Mouse (Mus musculus) right cerebral cortex, adult 18-20 months (tissue): ENCODE data around the gene Nsl1.
"Not testable (repeated sequence)": the region's sequence is repeated elsewhere in the genome, so short reads cannot be mapped to it uniquely, and the experiment has no call there.

Experiments
- DNase-seq: peaks from one replicate; pipeline ENCODE4 v3.0.0; 2022; ENCODE audit warnings: mixed read lengths

The Nsl1 gene

DNA sequence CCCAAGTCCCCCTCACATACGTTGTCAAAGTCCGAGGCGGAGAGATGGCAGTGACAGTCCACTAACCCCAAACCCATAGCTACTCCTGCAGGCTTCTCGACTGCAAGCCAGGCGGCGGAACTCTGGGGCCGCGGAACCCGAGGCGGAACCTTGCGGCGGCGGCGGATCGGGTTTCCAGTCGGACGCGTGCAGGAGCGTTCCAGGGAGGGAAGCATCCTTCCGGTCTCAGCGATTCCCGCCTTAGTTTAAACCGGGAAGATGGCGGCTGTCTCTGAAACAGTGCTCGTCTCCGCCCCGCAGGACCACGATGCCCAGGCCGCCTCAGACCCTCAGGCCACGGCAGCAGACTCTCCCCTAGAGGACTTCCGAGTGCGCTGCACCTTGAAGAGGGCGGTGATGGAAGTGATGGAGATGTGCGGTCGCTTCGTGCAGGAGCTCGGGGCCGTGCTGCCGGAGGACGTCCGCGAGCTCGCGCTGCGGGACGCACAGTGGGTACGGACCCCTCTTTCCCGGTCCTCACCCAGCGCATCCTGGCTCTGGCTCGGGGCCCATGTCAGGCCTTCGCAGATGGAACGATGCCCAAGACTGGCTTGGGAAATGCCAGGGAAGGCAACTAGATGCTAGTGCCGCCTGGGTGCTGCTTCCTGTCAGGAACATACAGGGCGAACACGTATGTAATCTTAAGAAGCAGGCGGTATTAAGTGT, at the start of gene Nsl1, which contains the start of gene Tatdn3:
Gene Nsl1, plus strand, starts transcription at position 232 of the 705 bp plus-strand sequence.
Gene Tatdn3, minus strand, starts transcription at position 152 of the 705 bp plus-strand sequence.
- peak; percentile 91 for DNase-seq

DNA sequence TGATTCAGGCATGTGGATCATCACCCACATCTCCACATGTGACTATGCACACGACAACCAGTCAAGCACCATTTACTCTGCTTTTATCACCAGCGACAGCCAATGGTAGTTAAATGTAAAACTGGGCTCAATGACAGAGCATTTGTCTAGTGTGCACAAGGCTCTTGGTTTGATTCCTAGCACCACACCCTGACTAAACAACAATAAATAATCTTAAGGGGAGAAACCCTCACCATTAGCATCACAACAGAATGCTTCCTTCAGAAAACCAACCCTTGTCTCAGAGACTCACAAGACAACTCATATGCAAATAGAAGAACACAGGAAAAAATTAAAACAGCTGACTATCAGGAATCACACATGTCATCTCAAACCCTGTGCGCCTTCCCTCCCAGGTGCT, 48.5 kb upstream of the Nsl1 start:
- DNase-seq: no peak

DNA sequence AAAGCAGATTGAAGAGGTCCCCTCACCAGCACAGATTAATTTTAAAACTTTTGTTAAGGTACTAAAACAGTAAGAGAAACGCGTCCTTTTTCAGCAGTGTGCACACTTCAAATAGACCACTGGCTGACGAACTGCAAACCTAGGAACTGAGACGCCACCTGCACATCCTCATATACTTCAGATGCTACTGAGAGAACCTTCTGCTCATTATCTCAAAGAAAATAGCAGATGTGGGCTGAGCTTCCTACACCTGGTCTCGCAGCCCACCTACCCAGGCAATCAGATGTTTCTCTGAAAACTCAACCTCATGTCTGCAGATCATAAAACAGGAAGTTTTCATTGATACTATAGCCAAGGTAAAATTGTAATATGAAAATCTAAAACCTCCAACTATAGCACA, 43.0 kb upstream of the Nsl1 start:
- no peak for DNase-seq

DNA sequence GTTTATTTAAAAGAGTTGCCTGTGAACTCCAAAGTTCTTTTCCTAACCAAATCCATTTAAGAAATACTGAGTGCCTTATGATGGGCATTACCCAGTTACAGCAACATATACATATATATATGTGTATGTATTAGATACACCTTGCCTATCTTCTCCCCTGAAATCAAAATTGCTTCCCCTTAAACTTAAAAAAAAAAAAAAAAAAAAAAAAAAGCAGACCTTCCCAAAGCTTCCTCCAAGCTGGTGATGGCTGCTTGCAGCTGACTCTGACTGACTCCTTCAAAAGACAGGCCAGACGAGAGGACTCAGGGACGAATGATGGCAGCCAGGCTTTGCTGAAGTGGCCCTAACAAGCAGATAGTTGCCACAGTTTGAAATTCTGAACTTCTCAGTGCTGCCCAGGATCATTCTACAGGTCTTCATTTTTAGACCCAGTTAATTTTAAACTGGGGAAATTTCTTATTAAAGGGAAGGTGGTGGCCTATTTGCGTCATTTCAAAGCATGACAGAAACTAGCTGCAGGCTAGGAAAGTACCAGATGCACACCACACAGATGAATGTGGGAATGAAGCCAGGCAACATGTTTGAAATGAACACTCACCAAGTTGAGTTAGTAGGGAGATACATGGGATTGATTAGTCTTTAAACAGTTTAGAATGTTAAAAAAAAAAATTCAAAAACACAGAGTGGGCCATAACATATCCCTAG, 42.4 kb upstream of the Nsl1 start:
- DNase-seq: no peak

DNA sequence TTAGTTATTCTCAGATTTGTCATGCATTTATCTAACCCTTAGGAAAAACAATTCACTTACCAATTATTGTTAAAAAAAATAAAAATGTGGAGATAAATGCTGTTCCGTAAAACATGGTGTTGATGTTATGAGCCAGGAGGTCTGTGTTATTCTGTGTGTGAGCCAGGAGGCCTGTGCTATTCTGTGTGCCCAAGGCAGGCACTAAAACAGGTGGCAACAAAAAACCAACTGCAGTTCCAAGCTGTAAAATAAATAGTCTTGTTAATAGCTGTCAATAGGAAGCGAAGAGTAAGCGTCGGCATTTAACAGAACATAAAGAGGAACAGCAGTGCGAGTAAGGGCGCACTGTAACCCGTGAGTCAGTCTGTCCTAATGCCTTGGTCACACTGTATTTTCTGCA, 41.8 kb upstream of the Nsl1 start:
- DNase-seq: no peak

DNA sequence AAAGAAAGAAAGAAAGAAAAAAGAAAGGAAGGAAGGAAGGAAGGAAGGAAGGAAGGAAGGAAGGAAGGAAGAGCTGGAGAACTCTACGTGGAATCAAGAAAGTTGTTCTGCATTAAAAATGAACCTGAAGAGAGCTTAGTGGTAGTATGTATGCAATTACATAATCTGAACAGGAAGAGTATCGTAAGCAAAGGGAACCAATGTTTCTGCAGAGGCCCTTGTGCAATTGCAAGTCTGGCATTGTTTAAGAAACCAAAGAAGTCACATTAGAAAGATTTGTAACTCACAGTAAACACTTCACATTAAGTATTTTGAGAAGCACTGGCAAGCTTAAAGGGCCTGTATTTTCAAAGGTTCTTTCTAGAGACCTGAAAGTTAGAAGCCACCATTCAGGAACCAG, 39.7 kb upstream of the Nsl1 start:
- no peak for DNase-seq

DNA sequence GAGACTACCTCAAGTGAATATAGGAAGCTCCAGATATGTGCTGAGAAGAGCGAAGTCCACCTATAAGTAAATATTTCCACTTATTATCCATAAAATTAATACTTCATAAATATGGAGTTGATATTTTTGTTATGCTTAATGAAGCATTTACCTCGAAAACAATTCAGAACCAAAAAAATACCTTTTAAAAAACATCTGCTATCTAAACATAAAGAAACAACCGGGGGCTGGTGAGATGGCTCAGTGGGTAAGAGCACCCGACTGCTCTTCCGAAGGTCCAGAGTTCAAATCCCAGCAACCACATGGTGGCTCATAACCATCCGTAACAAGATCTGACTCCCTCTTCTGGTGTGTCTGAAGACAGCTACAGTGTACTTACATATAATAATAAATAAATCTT, 39.0 kb upstream of the Nsl1 start:
- DNase-seq: not testable (repeated sequence)

DNA sequence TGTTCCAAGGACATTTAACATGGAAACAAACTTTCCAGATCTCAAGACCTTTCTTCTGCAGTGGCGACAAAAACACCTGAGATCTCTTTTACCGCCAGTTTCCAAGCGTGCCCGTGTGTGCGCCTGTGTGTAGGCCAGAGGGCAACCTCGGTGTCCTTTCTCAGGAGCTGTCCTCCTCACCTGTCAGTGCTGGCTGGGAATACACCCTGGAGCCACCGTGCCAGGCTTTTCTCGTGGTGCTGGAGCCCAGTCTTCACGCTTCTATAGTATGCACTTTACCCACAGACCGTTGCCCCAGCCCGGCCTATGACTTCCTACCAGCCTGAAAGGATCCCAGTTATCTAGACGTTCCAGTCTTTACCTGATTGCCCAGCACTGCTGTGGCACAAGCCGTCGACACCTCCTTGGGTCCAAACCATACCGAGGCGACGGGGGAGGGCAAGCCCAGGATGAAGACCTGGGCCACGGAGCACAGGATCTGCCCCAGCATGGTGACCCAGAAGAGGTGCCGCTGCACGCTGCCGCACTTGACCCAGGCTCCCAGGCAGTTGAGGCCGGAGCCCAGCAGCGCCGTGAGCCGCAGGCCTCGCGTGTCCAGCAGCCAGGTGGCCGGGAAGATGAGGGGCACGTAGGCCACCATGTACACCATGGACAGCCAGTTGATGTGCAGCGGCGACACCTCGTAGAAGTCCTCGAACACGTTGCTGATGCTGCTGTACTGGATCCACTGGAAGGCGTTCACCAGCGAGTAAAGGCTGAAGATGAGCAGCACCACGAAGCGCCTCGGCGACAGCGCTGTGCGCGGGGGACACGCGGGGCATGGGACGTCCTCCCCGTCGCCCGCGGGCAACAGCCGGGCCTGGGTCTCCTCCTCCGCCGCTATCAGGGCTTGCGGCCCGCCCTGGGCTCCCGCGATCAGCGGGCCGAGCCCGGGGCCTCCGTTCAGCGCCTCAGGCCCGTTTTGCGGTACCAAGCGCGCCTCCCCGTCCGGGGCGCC, 37.5 kb upstream of the Nsl1 start:
- no peak for DNase-seq

DNA sequence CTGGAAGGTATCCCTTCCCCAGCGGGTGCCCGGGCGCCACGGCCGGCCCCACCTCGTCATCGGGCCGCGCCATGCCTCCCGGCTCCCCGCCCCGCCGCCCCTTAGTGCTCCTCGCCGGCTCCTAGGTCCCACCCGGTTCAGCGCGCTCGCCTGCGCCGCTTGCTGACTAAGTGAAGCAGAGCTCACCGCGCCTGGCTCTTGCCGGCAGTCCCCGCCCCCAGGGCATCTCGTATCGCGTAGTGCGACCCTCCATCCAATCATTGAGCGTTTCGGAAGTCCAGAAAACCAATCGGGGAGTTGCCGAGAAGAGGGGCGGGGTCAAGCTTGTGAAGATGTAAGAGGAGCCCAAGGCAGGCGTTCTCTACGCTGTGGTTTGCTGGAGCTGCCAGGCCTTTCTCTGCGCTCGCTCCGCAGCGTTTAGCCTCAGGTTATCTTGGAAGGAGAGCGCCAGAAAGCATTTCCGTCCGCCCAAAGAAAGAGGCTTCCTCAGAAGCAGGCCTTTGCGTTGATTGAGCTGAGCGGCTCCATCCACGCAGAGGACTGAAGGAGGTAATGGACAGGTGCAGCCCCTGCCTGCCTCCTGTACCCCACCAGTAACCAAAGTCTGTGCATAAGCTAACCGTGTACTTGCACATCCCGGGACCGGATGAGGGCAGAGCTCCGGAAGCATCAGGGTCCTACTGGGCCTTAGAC, 36.6 kb upstream of the Nsl1 start, which contains the start of gene Flvcr1:
Gene Flvcr1, minus strand, starts transcription at position 138 of the 693 bp plus-strand sequence.
- peak; percentile 99 for DNase-seq

DNA sequence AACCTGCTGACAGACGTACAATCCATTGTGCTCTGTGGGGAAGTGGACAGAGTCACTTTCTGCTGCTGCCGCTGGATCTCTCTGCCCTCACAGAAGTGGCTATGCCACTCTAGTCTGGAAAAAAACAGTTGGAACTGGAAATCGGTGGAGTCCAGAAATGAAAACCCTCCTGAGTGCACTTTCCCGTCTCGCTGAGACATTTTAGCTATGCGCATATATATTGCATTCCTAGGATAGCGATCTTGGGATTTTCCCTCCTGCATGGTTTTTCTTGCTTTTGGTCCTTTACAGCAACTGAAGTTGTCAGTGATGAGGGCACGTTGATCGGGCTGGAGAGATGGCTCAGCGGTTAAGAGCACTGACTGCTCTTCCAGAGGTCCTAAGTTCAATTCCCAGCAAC, 32.6 kb upstream of the Nsl1 start:
- no peak for DNase-seq

DNA sequence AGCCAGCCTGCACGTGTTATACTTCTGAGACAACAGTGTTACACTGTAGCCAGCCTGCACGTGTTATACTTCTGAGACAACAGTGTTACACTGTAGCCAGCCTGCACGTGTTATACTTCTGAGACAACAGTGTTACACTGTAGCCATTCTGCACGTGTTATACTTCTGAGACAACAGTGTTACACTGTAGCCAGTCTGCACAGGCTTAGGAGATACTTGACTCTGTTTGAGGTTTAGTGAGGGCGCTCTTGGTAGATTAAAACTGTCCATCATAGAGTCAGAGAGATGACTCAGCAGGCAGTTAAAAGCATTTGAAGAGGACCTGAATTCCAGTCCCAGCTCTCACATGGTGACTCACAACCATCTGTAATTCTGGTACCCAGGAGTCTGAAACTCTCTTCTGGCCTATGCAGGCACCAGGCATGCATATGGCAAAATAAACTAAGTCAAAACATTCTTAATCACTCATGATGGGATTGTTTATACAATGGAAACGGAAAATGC, 31.8 kb upstream of the Nsl1 start:
- DNase-seq: peak; percentile 4

DNA sequence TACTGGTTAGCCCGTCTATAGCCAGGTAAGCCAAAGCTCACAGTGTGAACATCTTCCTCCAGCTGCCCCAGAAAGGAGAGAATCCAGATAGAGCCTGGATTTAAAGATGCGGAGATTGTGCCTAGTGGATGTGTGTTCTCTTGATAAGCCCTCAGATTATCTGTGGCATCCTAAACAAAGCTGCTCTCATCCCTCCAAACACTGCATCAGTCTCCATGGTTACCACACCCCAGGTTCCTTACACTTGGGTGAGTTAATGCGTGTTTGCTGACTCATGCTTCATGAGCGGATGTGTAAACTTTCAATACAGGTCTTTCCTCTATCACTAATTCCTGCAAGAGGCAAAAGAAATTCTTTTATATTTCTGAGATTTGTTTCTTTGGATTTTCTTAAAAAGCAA, 27.2 kb upstream of the Nsl1 start:
- DNase-seq: peak; percentile 14

DNA sequence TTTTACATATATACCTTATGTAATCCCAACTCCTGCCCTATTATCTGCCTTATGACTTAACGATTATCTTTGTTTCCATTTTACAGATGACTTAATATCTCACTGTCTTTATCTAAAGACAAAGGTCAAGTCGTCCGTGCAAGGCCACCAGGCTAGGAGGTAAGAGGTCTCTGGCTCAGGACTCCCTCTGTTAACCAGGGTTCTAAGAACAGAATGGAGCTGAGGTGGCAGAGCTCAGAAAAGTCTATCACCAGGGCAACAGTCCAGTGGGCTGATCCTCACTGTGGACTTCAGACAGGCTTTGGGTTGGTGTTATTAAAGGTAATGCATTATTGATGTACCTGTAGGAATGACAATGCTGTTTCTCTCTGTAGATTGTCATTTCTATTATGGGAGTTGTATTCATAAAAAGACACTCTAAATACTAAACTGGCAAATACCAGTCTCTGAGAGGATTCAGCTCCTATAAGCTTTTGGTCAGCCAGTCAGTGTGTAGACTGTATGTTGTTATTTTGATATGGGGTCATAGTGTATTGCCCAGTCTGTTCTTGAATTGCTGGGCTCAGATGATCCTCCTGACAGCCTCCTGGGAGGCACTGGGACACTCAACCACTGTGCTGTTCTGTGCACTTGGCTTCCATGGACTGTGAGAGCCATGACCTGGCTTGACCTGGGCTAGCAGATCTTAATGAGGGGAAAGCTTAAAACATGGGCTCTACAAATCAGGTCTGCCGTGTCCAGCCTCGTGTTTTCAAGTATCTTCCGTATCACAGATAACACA, 26.1 kb upstream of the Nsl1 start, which contains the start of gene Spata45:
Gene Spata45, plus strand, starts transcription at position 86 of the 781 bp plus-strand sequence.
- DNase-seq: no peak

DNA sequence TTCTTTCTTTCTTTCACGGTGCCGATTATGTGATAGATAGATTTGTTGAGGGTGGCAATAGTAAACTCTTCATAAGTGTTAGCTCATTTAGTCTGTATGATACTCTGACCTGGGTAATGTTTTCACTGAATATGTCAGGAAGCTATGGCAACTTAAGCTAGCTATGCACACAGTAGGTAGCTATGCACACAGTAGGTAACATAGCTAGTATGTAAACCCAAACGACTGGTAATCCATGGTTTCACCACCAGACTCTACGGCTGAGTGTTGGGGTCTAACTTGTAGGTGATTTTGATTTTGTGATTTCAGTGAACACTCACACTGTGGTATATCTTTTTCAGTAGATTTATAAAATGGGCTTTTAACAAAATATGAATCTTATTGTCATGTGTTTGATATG, 24.8 kb upstream of the Nsl1 start:
- DNase-seq: no peak

DNA sequence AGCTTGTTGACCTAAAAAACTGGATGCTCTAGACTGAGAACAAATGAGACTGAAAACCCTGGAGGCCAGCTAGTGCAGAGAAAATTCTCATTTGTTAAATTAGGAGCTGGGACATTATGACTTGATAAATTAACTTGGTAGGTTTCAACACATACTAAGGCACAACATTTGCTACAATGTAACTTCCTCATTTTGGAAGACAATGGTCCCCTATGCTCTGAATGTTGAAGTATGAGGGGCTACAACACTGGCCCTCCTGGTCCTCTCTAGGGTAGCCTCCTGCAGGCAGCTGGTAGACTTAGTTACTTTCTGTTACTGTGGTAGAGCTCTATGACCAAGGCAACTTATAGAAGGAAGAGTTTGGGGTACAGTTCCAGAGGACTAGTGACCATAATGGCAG, 21.5 kb upstream of the Nsl1 start:
- no peak for DNase-seq

DNA sequence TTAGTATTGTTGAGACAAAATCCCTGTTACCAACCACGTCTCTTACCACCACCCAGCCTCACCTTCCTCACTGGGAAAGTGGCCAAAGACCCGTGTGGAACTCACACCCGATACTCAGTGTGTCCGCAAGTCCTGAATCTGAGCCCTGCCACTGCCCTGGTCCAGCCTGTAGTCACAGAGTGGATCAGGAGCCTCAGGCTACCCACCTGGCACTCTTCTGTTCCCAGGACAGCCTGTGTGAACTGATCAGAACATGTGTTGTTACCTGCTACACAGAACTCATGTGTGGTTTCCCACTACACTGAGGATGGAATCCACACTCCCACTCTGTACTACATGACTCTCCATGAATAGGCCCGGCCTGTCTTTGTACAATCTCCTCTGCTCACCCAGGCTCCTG, 20.7 kb upstream of the Nsl1 start:
- DNase-seq: no peak

DNA sequence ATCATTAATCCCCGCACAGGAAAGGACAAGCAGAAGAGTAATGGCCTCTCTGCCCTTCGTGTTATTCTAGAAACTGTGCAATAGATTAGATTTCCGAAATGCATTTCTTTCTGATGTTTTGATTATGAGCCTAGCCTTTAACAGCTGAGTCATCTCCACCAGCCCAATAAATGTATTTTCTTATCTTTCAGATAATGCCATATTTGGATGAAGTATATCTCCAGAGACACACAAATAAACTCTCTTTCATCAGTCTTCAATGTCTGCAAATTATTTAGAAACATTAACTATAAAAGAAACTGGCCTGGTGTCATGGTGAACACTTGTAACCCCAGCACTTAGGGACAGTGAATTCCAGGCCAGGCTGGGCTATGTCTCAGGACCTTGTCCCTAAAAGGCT, 20.1 kb upstream of the Nsl1 start:
- DNase-seq: no peak

DNA sequence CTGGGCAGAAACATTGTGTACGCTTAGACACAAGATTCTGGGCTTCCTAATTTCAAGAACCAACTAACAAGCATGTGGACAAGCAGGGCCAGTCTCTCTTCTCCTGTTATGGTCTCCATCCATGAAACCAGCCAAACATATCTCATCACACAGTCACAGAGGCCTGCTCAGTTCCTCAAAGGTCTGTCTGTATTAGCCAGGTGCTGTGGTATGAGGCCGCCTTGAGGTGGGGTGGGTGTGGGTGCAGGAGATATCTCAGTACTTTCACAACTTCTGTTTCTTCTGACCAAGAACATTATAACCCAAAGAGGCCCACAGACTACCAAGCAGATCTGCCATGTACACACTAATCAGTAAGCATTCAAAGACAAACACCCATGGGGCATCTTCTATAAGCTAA, 17.5 kb upstream of the Nsl1 start:
- DNase-seq: no peak

DNA sequence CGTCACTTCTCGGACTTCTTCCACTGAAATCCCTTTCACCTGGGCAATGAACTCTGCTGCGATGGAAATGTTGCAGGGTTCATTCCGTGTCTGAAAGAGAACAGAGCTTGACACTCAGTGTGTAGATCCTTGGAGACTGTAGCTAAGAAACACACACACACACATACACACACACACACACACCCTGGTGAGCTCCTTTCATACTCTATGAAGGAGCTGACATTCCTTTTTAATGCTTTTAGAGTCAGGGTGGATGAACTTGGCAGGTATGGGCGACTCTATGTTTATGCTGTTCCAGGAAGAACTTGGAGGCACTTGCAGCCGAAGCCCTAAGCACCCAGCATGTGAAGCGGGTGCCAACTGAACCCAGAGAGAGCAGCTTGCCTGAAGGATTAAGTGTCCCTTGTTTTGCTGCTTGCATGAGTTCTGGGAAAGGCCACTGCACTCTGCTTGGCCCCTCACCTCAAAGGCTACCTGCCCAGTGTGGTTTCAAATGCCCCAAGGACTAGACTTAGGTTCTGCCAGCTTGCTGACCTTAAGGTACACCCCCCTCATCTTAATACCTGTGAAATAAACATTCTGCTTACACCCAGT, 16.5 kb upstream of the Nsl1 start:
- DNase-seq: no peak

DNA sequence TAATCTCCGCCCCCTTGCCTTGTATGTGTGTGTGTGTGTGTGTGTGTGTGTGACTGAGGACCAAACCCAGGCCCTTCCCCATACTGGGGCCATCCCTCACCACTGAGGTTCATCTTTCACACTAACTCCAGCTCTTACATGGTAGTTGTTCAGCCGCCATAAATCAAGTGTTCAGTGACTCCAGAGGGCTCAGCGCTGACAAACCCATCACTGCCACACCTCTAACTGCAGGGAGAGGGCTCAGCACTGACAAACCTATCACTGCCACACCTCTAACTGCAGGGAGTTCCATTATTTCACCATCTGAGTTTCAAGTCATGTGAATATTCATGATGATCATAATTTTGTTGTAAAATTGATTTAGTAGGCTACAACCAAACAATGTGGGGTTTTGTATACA, 9.3 kb upstream of the Nsl1 start:
- DNase-seq: no peak
